Mouse (Mus musculus) WW6 (cell line): Measurements from ENCODE around the gene Marf1.
"Not testable (repeated sequence)": the region's sequence is repeated elsewhere in the genome, so short reads cannot be mapped to it uniquely, and the experiment has no call there.

Experiments
- DNase-seq: peaks from one replicate; pipeline ENCODE4 v3.0.0-alpha.2; 2013; ENCODE audit warnings: low read depth, low spot score

Marf1 gene

DNA sequence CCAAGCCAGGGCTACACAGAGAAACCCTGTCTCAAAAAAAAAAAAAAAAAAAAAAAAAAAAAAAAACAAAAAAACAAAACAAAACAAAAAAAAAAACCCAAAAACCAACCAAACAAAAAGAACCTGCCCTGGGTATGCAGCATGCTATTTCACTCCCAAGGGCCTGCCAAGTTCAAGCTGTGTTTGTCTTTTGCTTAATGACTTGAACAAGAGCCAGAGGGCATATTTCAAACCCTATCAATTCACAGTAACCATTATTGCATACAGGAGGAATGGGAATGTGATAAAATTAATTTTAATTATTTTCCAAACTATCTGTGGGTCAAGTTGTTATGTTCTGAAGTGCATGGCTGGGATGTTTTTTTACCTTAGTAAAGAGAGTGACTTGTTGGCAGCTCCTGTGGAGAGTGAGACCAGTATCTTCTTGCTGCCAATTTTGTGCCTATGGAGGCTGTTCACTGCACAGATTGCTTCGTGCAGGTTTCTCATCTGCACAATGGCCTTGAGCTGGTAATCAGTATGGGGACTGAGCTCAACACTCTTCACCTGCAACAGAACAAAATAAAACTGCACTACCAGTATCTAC is 25.1 kb downstream of the Marf1 start:
- DNase-seq: no peak

DNA sequence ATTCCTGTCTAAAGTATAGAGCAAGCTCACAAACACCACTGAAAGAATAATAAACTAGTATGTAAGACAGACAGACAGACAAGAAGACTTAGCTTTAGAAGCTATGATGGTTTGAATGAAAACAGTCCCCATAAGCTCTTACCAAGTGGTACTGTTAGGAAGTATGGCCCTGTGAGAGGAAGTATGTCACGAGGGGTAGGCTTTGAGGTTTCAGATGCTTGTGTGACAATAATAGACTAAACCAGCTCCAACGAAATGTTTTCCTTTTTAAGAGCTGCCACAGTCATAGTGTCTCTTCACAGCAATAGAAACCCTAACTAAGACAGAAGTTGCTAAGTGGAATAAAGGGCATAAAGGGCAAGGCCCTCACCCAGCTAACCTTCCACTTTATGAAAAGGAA is 28.1 kb downstream of the Marf1 start:
- DNase-seq: no peak

DNA sequence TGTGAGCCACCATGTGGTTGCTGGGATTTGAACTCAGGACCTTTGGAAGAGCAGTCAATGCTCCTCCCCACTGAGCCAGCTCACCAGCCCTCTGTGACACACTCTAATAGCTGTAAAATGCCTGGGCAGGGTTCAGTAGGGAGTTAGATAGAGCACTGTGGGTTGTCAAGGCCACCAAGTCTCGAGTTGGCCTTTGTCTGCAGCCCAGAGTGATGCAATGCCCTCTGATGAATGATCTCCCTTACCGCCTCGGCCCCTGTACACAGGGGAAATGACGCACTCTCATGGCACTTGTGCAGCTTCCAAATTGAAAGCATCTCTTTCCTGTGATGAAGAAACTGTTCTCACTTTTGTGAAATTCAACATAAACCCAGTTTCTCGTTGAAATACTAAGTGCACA is 31.3 kb downstream of the Marf1 start:
- no peak for DNase-seq

DNA sequence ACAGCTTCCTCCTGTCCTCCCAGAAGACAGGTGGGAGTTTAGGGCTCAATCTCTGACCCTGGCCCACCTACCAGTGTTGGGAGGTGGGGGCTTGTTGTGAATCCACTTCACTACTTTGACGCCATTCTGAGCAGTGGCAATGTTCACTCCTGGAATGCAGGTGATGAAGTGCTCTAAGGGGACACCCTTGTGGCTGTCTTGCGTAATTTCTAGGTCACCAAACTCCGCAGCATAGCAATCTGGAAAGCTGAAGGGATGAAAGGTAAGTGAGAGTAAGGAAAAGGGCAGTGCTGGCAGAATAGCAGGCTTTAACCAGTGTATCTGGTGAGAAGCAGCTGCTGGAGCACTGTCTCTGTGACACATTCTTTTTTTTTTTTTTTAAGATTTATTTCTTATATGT is 31.8 kb downstream of the Marf1 start:
- DNase-seq: no peak

DNA sequence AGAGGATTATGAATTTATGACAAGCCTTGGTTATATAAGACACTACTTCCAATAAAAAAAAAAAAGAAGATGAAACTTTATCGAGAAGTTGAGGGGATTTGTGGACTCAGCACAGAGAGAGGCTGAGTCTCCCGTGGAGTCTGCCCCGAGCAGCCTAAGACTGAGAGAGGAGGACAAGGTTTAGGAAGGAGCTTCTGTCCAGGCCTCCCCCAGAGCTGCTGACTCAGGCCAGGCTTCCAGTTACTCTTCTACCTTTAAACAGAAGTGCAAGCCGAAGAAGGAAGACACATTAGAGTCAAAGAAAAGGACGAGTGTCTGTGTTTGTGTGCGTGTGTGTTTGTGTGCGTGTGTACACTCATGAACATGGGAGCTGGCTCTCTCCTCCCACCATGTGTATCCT is 32.4 kb downstream of the Marf1 start:
- no peak for DNase-seq

DNA sequence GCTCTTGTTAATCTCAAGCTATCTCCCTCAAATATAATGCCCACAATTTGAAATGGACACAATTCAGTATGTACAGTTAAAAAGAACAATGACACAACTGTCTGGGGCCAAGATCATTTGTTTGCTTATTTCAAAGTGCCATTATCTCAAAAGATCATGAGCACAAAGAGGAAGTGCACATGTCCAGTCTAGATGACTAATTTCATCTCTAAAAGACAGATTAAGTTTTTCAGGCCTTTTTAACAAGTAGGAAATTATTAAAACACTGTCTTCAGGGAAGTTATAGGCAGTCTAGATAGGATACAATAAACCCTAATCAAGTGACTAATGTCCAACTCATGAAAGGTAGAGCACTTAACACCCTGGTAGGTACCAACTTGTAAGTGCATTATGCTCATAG is 34.2 kb downstream of the Marf1 start:
- no peak for DNase-seq

DNA sequence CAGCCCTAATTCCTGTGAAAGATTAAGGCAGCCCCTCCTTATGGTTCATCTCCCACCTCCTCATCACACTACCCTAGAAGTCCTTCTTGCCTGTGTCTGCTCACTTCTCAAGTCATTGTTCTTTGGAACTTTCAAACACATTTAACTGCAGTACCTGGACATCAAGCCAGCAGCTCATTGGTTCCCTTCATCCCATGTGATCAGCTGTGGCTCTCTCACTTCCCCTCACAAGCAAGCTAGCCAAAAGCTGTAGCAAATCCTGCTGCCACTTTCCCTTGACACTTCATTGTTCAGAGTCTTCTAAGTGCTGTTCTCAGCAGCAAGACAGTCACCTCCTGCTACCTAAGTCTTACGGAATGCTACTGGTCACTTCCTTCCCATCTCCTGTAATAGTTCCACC is 37.9 kb downstream of the Marf1 start:
- no peak for DNase-seq

DNA sequence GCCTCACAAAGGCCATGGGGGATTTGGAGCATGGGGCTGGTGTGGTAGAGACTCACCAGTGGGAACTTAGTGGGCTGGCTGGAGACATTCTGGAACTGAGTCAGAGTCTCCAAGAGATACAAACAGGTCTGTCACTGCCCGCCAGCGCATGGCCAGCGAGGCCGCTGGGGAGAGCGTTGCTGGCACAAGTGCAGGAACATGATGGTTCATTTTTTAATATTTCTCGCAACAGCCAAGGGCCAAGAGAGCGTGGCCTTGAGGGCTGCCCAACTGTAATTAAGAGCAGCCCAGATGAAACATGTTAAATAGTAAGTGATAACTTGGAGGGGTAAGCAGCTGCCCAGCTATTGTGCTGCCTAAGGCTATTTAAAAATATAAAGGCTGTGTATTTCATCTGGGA is 38.4 kb downstream of the Marf1 start:
- no peak for DNase-seq

DNA sequence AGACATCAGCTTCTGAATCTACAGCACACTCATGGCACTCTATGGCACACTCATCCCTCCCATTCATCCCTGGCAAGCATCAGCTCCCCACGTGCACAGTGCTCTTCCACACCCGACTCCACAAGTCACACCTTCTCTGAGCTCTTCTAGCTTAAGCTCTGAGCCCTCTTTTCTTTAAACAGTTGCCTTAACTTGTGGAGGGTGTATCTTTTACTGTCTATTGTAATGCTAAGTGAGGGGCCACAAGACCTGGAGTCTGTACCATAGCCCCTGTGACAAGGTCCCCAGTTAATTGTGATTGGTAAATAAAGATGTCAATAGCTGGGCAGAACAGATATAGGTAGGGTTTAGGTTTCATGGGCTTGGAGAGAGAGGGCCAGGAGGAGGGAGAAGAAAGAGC is 39.2 kb downstream of the Marf1 start:
- DNase-seq: no peak

DNA sequence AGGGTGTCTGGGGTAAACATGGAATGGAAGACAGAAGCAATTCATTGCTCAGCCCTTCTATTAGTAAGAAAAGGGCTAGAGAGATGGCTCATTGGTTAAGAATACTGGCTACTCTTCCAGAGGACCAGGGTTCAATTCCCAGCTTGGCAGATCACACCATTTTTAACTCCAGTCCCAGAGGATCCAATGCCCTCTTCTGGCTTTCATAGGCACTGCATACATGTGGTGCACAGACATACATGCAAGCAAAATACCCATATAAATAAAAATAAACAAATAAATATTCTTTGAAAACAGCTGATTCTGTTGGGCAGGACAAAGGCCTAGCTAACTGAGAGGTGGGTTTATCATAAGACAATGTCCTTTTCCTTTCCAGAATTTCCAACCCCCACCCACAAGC is 40.6 kb downstream of the Marf1 start:
- no peak for DNase-seq

DNA sequence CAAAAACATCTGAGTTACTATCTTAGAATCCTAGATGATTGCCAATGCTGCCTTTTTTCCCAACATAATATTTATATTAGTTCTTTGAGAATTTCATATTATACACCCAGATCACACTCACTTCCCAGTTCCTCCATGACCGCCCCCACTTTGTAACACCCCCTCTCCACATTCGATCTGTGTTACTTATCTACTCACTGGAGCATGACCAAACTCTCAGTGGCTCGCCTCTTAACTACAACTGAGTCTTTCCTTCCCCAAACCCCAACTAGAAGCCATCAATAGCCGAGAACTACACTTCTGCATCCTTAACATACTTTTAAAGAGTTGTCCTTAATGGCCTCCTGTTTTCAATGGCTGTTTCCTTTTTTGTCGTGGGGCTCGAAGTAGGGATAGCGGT is 41.6 kb downstream of the Marf1 start:
- no peak for DNase-seq

DNA sequence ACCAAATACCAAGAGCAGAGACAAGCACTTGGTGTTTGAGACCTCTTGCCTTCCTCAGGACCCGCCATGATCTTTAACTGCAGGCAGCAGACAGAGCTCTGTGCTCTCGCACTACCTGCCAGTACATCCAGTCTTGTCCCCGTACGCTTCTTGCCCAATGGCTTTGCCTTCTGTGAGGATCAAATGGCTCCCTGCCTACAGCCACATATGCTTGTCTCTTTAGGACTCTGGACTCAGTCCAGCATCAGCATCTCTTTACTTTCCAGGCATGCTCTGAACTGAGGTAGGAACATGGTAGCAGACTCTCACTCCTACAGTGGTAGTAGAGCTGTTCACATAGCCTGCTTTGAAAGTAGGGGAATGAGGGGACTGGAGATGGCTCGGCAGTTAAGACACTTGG is 42.2 kb downstream of the Marf1 start:
- no peak for DNase-seq

DNA sequence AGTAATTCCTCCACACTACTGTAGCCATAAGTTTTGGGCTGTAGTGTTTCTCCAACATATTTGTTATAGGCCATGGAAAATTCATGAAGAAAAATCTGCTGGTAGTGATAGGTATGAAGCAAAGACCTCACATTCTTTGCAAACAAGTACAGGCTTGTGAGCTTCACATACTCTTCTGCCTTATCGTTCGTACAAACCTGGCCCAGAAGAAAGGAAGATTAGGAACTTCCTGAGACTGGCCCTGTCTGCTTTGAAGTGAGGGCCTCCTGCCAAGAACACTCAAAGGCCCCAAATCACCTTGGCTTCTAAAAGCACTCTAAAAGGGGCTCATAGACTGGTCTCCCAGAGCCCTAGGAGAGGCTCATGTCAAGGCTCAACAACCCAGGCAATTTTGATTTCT is 45.9 kb downstream of the Marf1 start:
- DNase-seq: no peak

DNA sequence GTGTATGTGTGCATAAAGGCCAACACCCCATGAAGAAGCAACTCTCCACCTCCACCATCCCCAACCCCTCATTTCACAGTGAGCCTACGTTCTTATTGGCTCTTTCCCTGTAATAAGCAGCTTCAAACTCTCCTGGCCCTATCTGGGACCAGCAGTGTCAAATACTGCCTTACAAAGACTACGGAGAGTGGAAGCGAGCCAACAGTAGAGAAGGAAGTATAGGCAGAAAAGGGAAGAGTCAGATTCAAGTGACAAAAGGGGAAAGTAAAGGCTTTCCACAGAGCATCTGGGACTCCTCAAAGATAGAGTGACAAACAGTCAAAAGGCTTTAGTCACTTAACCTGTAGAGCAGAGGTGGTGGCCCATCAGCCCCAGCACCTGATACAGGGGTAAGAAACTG is 50.4 kb downstream of the Marf1 start:
- DNase-seq: no peak

DNA sequence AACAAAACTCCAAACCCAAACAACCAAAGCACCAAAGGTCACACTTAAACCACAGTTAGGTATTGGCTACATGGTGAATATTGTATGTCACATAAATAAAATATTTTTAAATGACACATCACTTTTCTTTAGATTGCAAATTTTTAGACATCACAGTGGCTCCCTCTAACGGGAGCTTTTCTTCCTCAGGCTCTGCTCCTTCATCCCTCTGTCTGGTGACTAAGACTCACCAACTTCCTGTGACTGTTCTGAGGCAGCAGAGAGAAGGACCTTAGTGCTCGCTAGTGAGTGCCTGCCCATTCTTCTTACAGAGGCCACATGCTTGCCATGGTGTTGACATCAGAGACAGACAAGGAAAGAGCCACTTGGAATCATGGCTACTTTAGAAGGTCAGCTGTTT is 51.0 kb downstream of the Marf1 start:
- DNase-seq: no peak

DNA sequence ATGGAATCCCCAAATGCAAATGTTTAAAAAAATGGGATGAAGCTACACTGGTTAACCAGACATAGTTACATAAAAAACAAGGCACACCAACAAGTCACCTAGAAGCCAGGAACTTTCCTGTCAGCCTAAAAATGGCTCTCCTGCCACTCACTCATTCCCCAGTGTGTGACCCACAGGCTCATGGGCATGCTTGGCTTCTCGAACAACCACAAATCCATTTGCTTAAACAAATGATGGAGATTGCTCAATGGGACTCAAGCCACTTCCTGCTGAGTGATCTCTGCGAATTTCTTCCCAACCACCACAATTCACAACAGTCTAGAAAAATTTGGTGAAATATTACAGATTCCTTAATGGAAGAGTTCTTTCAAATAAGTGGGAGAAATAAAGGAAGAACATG is 52.2 kb downstream of the Marf1 start:
- DNase-seq: no peak

DNA sequence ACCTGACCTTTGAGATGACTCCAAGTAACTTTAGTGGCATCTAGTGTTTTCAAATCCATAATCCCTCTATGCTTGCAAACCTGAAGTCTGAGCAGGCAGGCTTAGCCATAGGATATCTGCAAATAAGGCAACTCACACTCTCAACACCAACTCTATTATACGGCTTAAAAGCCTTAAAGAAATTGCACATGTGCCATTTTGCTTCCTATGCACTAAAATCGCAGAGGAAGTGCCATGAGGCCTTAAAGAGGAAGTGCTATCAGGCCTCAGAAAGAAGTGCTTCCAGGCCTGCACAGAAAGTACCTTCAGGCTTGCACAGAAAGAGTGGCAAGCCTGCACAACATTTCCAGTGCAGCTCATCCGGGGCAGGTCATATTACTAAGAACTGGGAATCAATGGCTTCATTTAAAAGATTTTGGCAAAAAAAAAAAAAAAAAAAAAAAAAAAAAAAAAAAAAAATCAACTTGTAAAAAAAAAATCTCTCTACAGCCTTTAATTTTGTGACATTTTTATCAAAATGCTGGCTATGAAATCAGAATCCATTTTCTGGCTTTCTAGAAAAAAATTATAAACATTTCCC is 53.4 kb downstream of the Marf1 start:
- DNase-seq: no peak

DNA sequence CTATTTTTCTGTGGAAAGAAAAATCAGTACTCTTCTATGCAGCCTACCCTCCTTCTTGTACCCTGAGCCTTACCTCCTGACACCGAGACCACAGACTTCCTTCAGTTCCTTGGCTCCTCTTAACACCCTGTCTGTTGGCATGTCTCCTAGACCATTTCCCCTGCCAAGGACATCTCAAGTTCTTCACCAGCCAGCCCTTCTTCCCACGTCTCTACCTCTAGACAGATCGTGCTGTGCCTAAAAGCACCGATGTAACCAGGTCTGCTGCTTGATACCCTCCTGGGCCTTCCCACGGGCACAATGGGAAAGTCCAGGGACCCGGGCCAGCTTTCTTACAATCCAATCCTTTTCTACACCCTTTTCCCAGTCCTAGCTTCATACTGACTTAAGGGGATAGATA is 57.3 kb downstream of the Marf1 start:
- no peak for DNase-seq

DNA sequence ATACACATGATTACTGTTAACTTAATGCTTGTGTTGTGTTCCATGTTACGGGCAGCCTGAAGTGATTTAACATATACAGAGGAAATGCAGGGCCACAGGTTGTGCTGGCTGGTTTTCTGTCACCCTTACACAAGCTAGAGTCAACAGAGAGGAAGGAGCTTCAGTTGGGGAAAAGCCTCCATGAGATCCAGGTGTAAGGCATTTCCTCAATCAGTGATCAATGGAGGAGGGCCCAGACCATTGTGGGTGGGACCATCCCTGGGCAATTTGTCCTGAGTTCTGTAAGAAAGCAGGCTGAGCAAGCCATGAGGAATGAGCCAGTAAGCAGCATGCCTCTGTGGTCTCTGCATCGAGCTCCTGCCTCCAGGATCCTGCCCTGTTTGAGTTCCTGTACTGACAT is 71.4 kb downstream of the Marf1 start:
- no peak for DNase-seq

DNA sequence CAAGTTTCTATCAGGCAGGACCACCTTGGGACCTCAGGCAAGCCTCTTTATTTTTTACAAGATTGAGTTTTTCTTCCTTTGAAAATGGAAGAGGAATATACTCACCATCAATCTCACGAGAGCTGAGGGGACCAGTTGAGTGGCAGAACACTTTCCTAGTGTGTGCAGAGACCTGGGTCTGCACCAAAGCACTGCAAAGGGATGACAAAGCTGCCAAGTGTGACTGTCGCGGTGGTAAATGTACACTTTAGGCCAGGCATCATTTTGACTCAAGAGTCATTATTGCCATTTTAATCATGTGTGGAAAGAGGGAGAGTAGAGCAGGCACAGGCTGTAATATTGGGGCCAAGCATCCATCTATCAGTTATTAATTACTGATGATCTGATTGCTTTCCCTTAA is 73.9 kb downstream of the Marf1 start:
- no peak for DNase-seq

DNA sequence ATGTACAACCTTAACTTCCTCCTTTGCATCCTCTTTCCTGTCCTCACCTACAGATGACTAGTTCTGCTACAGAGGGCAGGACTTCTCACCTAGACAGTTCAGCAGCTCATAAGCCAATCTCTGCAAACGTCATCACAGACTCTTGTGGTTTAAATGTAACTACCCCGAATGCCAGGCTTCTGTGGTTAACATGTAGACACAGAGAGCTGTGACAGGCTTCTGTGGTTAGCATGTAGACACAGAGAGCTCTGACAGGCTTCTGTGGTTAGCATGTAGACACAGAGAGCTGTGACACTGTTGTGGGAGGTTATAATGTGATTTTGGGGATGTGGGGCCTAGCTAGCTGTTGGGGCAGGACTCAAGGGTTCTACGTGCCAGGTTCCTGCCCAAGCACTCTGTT is 74.9 kb downstream of the Marf1 start:
- DNase-seq: no peak

DNA sequence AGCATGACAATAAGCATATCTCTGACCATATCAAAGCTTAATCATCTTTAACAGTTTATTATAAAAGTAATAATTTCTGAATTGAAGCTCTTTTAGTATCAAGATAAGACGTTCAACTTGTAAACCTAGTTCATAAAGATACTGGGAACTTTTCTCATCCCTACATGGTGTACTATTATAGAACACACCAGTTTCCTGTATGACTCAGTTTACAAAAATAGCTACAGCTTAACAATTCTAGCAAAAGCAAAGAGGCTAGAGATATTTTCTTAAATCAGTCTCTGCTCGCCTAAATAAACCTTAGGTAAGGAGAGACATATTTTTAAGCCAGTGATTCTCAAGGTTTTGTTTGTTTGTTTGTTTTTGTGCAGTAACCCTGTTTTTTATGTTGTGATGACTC is 80.2 kb downstream of the Marf1 start:
- DNase-seq: no peak

DNA sequence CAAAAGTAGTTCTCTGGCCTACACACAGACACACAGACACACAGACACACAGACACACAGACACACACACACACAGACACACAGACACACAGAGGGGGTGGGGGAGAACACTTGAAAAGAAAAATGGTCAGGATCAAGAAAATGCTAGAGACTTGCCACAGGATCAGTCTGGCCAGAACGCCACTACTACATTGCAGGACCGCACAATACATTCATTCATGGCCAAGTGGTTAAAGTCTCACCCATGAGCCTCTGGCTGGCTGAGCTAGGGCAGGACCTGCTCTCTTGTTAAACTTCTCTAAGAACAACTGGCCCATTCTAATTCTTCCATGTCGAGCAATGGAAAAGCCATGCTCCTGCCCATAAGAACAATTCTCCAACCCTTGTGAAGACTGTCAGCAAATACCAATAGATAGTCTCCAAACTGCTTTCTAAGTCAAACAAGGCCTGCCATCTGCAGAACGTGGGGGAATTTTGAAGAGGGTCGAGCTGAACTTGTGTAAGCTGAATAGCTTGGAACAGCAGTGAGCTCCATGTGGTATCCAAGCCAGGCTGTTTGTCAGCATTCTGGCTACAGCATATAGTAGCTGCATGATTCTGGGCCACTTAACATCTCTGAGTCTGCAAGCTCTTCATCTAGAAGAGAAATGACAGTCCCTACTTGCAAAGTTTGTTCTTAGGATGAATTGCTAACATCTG is 92.5 kb downstream of the Marf1 start:
- no peak for DNase-seq

DNA sequence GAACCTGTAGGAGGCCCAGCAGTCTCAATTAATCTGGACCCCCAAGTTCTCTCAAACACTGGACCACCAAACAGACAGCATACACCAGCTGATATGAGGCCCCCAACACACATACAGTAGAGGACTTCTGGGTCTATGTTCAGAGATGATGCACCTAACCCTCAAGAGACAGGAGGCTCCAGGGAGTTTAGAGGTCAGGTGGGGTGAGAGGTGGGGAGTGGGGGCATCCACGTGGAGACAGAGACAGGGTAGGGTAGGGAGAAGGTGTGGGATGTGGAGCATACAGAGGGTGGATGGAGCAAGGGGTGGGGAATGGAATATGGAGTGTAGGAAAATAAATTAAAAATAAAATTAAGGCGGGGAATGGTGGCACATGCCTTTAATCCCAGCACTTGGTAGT is 94.5 kb downstream of the Marf1 start:
- DNase-seq: not testable (repeated sequence)
